Mouse (Mus musculus) liver, adult 2 months (tissue): ENCODE measurements around the gene Ice1.

ENCODE experiments used
- CTCF ChIP-seq: fragments of 200-500 bp; IDR thresholded peaks from 2 replicates; pipeline ENCODE4 v1.5.1; 2011; ENCODE audit warnings: low read depth, low read length, control low read depth
- POLR2A ChIP-seq: fragments of 200-500 bp; IDR thresholded peaks from 2 replicates; pipeline ENCODE4 v1.6.1; 2011; ENCODE audit warnings: low read length, control low read depth; ENCODE audit not compliant: insufficient read depth; ENCODE audit errors: extremely low read depth

GRCm38 (mm10) chr13:70639639-70640038, 2.2 kb upstream of the Ice1 start:
- TF ChIP-seq POLR2A (no peak), CTCF (no peak)
